Mouse (Mus musculus): ENCODE data around the gene Msi2. TPM values are rescaled to one million over a fixed set of nuclear protein-coding genes. Genes with fewer than 3 reads are reported as not detected.

Msi2 gene
- total RNA-seq, 1 experiment from 2014 or later, result 72.0 TPM

DNA sequence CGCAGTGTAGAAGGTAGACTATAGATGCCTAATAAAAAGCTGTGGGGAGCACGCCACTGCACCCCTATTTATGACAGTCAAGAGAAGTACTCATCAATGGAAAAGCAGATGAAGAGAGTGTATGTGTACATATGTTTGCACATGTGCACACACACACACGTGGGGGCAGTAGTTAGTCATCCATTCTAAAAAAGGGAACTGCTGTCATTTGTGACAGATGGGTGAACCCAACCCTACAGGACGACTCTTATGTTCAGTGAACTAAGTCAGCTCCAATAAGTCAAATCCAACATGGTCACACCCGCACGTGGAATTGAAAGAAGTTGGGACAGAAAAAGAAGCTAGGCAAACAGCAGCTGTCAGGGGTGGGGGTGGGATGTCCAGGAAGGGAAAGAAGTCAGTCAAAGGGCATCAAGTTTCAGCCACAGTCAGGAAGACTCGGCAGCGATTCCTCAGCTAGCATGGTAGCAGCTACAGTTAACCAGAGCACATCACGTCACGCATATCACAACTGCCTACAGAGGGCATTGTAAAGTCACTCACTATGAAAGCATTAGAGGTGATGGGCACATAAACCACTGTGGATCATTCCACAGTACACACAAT is 158.8 kb downstream of the Msi2 start:
- ATAC-seq (replicated peaks; ENCODE audit: insufficient number of reproducible peaks, low FRiP score, low TSS enrichment, poor library complexity, severe bottlenecking), result 0 out of 2 replicates have a peak, but pooled peaks have one; percentile 27

DNA sequence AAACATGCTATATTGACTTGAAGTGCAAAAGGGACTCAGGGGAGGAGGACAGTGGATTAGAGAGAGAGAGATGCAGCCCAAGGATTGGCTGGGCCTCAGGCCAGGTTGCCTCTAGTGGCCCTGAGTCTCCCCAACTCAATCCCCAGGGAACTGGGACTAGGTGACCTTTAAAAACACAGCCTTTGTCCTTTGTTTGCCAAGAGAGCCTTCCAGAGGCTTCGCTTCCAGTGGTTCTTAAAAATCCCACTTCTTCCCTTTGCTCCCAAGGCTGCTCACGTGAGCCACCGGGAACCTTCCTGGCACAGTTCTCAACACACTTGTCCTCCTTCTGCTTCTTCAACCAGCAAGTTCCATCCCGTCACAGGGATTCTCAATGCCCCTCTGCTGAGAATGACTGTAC is 159.6 kb downstream of the Msi2 start:
- no peak for ATAC-seq (replicated peaks; ENCODE audit: insufficient number of reproducible peaks, low FRiP score, low TSS enrichment, poor library complexity, severe bottlenecking)

DNA sequence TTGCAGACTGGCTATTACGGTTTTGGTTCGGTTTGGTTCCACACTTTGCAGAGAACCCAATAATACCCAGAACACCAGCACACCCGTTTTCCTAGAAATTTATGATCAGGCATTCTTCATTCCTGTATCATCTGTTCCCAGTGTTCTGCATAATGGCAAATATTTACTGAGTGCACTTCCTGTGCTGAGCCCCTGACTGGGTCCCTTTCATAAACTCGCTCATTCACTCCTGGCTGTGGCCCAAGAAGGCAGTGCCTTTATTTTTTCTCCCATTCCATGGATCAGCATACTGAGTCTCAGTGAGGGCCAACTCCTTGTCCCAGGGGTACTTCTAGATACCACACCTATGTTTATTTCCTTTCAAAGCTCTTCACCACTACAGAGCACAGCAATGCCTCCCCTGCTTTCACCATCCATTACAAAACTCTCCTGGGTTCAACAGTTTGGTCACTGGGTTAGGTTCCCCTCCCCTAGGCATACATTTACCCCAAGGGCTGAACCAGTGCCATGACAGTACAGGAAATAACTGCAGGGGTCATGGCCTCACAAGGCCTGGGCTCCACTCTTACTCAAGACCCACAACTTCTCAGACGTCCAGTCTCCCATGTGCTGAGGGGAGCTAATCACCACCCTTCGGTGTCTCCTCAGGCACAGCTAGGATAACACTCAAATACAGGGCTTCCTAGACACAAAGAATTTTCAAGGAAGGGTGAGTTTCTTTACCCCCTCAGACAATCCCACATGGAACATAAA is 160.3 kb downstream of the Msi2 start:
- no peak for ATAC-seq (replicated peaks; ENCODE audit: insufficient number of reproducible peaks, low FRiP score, low TSS enrichment, poor library complexity, severe bottlenecking)

DNA sequence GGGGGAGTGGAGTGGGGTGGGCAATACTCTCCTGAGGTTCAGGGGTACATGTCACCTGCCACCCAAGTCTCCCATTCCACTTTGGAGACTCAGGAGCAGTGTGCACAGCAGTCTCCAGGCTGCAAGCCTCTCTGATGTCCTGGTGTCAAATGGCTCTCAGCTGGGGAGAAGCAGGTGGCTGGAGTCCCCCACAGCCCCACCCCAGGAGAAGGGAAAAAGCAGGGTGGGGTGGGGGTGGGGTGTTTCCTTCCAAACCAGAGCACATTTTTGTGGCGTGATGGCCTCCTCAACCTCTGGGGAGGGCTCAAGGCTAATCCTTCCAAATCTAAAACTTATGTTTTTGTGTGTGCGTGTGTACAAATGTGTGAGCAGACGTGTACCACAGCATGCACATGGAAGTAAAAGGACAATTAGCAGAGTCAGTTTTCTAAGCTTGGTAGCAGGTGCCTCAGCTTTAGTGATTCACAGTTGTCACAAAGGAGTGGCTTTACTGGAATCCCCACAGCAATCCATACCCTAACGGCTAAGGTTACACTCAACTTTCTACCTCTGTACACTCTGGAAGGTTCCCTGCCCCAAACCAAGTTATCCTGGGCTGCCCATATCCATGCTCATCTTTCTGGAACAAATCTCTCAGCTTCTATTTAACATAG is 161.1 kb downstream of the Msi2 start:
- no peak for ATAC-seq (replicated peaks; ENCODE audit: insufficient number of reproducible peaks, low FRiP score, low TSS enrichment, poor library complexity, severe bottlenecking)

DNA sequence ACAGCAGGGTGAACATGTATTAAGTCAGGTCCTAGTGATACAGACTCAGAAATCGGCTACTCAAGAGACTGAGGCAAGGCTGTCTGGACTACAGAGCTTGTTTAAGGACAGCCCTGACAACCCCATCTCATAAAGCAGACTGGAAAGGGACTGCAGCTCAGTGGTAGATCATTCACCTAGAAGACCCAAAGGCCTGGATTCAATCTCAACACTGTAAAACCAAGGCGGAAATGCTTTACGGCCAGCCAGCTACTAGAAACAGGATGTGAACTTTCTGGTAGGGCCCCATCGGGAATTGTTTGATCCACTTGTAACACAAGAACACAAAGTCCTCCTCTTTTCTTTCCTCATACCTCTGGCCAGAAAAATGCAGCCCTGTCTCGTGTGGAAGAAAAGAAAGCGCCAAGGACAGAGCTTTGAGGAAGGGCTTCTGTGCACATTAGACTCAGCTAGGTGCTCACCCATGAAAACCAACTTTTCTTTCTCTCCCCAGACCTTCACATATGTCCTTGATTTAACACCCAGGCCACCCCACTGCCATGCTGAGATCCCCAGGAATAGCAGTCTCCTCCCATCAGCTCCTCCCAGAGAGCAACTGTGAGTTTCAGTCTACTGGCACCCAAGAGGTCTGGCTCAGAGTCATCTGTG is 162.3 kb downstream of the Msi2 start:
- ATAC-seq (replicated peaks; ENCODE audit: insufficient number of reproducible peaks, low FRiP score, low TSS enrichment, poor library complexity, severe bottlenecking), result no peak

DNA sequence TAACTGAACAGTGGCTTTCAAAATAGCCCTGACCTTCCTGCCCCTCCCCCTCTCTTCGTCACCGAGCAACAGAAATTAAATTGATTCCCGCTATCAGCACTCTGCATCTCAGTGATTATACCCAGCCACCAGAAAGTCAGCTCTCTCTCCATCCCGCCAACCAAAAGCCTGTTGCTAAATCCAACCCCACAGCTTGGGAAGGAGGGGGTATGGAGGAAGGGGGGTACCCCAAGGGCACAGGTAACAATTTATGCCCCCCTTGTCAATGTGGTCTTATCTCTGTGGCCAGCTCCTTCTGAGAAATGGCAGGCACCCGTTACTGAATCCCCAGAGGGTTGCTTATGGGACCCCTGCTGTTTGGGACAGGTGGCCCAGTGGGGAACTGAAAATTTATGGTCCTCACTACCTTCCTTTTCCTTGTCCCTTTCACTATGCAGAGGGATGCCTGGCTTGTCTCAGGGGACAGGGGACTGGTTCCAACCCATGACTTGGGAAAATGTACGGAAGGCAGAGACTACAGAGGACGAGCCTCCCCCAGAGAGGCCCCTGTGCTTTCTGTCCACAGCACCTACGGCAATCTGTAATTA is 163.0 kb downstream of the Msi2 start:
- no peak for ATAC-seq (replicated peaks; ENCODE audit: insufficient number of reproducible peaks, low FRiP score, low TSS enrichment, poor library complexity, severe bottlenecking)

DNA sequence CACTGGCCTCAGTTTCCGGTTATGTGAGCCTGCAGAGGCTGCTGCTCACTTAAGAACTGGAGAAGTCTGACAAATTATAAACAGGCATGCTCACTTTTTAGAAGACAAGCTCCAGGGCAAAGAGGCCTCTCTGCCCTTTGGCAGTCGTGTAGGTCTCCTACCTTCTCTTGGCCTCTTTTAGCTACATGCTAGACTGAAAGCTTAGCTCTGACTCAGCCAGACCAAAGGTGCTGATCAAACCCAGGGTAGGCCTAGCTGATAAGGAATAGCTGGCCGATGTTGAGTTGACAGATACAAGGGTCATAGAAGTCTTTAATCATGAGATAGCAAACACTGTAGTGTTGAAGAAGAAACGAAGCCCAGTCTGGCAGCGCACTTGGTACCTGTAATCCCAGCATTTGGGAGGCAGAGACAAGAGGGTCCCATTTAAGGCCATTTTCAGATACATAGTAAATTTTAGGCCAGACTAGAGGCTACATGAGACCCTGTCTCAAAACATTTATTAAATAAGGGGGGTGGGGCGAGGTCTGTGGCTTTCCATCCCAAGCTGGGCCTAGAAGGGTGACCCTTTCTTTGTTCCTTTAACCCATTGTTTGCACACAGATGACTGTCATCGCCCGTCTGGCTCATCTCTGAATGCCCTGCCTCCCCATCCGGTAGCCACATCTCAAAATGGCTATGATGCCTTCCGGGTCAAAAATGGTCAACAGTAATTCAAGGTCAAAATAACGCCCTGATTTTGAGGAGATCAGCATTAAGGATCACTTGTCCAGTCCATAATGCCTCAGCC is 164.6 kb downstream of the Msi2 start:
- no peak for ATAC-seq (replicated peaks; ENCODE audit: insufficient number of reproducible peaks, low FRiP score, low TSS enrichment, poor library complexity, severe bottlenecking)

DNA sequence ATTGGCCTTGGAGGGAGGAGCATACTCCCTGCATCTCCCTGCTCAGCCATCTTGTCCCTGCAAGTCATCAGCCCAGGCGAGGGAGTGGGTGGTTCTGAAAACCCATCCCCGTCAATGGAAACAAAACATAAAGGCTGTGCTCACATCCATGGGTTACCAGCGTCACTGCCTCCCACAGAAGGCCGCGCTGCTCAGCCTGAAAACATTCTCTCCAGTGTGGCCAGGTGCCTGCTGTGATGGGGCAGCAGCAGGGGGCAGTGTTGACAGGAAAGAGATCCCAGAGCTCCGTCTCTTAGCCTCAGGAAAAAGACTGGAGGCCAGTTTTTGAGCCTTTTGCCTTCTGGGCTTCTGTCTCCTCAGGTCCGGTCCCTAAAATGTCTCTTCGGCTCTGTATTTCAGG is 165.3 kb downstream of the Msi2 start:
- 0 out of 2 replicates have a peak, but pooled peaks have one; percentile 6 for ATAC-seq (replicated peaks; ENCODE audit: insufficient number of reproducible peaks, low FRiP score, low TSS enrichment, poor library complexity, severe bottlenecking)

DNA sequence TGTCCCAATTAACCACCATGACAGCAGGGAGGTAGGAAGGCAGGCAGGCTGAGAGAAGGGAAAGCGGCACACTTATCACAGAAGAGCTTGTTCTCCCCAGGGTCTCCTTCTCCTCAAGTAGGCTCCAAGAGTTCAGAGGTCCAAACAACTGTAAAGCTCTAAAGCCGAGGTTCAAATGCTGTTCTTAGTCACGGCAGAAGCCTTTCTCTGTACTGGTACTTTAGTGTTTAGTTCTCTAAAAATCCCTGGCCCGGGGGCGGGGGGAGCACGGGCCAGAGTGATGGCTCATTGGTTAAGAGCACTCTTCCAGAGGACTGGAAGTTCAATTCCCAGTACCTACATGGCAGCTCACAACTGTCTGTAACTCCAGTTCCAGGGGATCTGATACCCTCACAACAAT is 165.9 kb downstream of the Msi2 start:
- no peak for ATAC-seq (replicated peaks; ENCODE audit: insufficient number of reproducible peaks, low FRiP score, low TSS enrichment, poor library complexity, severe bottlenecking)

DNA sequence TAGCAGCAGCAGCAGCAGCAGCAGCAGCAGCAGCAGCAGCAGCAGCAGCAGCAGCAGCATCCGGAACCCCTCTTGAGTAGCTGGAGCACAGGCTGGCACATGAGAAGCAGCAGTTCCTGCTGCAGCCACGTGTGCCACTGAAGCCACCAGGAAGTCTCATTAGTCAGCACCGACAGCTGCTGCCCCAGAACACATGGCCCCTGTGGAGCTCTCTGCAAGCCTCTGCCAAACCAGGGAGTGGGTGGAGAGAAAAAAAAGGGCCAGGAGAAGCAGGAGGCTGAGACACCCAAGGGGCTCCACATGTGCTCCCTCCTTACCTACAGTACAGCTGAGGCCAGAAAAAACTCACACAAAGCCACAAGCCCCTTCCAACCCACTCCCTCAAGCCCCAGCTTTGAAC is 167.3 kb downstream of the Msi2 start:
- ATAC-seq (replicated peaks; ENCODE audit: insufficient number of reproducible peaks, low FRiP score, low TSS enrichment, poor library complexity, severe bottlenecking), result no peak

DNA sequence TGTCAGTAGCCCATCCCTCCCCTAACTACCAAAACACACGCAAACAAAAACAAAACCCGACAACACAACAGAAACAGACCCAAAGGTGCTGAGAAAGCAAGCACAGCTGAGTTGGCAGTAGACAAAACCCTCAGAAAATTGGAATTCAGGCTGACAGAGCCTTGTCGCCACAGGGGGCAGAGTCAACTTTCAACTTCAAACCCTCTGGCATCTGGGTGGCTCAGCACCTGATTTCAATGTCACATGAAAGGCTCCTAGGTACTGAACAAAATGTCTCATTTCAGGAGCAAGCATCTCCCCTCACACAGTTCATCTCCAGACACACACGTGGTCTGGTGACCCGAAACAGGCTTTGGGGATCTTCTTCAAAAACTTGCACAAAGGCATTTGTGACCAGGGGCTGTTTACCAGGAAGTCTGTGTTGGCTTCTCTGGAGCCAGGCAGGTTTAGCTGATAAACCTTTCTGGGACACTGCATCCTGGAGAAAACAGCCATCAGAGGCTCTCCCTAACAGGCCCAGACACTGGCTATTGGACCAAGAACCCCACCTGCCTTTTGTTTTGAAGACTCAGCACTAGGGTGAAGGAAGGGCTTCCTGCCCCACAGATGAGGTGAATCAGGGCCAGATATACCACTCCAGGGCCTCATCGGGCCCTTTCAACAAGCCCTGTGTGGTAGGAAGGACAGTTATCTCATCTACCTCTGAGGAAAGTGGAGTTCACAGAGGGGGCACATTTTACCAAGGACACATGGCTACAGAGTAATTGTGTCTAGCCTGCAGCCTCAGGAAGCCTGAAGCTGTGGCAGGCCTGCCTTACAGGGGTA is 168.0 kb downstream of the Msi2 start:
- no peak for ATAC-seq (replicated peaks; ENCODE audit: insufficient number of reproducible peaks, low FRiP score, low TSS enrichment, poor library complexity, severe bottlenecking)

DNA sequence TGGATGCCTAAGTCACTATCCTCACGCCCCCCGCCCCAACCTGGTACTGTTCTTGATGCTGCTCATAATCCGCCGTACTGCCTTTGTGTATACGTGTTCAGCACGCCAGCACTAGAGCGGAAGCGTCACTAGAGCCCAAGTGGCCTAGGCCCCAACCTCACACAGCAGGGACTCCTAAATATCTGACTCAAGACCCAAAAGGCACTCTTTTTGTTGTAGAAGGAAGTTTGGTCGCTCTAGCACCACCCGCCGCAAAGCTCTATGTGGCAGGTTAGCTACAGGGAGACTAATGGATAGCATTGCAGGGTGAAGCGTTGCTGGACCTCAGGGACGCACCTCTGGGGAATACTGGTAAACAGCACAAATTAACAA is 168.8 kb downstream of the Msi2 start:
- ATAC-seq (replicated peaks; ENCODE audit: insufficient number of reproducible peaks, low FRiP score, low TSS enrichment, poor library complexity, severe bottlenecking), result no peak

DNA sequence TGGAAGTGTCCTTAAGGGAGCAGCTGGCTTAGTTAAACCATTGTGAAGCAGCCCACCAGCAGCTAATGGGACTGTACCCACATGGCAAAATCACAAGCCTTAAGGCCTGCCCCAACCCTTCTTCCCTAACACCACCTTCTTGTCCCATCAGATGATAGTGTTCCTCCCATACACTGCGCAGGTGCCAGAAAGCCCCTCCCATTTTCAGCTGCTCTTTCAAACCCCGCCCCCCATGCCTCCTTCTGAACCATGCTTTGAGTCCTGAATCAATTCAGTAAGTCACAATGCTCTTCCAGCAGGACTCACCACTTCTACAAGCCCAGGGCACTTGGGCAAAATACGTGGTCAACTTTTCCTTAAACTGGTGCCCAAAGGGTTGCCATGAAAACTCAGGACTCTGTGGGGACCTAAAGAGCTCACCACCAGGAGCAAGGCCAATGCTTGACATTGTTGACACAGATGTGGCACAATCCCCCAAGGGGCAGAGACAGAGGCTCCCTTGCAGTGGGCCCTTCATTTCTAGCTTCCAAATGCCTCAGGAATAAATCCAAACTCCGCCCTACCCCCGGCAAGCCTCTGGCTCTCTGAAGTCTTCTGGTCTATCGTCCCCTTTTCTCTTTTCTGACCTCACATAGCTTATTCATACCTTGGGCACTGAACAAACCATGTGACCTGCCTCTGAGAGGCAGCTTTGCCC is 169.3 kb downstream of the Msi2 start:
- no peak for ATAC-seq (replicated peaks; ENCODE audit: insufficient number of reproducible peaks, low FRiP score, low TSS enrichment, poor library complexity, severe bottlenecking)

DNA sequence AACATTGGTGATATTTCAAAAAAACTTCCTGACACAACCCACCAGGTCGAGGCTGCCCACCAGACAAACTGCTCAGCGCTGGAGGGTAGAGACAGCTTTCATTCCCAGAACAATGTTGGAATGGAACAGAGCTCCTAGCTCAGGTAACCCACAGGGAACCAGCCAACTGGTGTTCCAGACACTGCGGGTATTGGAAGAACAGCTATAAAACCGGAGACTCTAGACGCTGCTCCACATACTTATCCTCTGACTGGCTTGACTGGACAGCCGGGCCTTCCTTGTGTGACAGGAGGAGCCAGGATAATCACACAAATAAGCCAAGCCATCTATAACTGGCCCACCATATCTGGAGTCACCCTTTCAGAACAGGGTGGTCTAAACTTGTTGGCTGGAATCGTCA is 169.9 kb downstream of the Msi2 start:
- no peak for ATAC-seq (replicated peaks; ENCODE audit: insufficient number of reproducible peaks, low FRiP score, low TSS enrichment, poor library complexity, severe bottlenecking)

DNA sequence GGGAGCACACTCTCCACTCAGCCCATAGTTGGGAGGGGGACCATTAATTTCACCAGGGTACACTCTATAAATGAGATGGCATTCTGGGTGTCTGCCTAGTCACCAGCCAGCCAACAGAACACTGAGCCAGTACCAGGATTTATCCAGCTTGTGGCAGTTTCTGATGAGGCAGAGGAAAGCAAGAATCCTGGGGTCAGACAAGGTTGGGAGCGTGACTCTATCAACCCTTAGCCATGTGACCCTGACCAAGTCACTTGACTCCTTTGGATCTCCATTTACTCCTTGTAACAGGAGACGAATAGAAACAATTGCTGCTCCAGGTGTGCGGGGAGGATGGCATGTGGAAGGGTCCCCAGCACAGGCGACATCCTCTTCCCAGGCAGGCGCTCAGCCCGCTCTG is 174.5 kb downstream of the Msi2 start:
- no peak for ATAC-seq (replicated peaks; ENCODE audit: insufficient number of reproducible peaks, low FRiP score, low TSS enrichment, poor library complexity, severe bottlenecking)

DNA sequence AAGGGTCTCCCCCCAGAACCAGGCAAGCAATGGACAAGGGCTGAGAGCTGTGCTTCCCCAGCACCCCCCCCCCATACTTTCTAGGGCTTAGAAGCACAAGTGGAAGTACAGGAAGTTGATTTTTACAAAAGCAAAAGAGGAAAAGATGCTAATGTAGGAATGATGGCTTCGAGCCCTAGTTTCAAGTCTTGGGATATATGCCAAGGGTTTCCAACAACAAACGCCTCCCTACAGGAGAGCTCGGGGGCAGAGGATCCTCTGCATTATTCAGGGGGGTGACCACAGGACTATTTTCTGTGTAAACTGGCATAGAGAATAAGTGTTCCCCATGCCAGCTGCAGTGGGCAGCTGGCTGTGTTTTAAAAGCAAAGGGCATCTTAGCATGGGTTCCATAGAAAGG is 175.5 kb downstream of the Msi2 start:
- no peak for ATAC-seq (replicated peaks; ENCODE audit: insufficient number of reproducible peaks, low FRiP score, low TSS enrichment, poor library complexity, severe bottlenecking)

All from monocyte, adult 5-6 weeks (primary cell).